ENCODE assay signal across 10 mouse cellular contexts in genomic region chr2:165043090-165043636, GRCm38 (mm10). TPM values are rescaled to one million over a fixed set of nuclear protein-coding genes. Genes with fewer than 3 reads are reported as not detected.
DNase-seq lines count a peak whose midpoint lies in the region; ATAC-seq lines count a peak whose summit lies in the region.
"Had no signal": no experiment of that assay in that cellular context is flagged by ENCODE, and none has a peak within 500 bp of the region (broad histone marks: within the 10 kb centered on the region; RNA-seq: fewer than 3 reads in every experiment).

No protein-coding gene starts in this region.

- DNase-seq in heart, embryonic 10.5 days (ENCODE audit: low spot score): no peak
- peak; percentile 45 for DNase-seq in embryo, embryonic 9.5 days (ENCODE audit: extremely low spot score)
- DNase-seq in induced T-regulatory cell, adult 2 months (ENCODE audit: low read depth): peak; percentile 22
- DNase-seq in gastrocnemius, adult 8-10 months (ENCODE audit: low spot score in 2 of 2): no peak
- no peak for DNase-seq in thymus, postnatal 10 days (ENCODE audit: low spot score in 2 of 2)
- DNase-seq in thymus, postnatal 25 days: no peak
- DNase-seq: liver, embryonic 13.5 days had no signal

- H3K4me1 ChIP-seq in heart, embryonic 16.5 days (ENCODE audit: control insufficient read depth, insufficient read depth, low read length): no peaks in the 10 kb centered on the region
- 0 out of 2 replicates have a peak, but pooled peaks cover 5% of the 10 kb centered on the region for H3K4me1 ChIP-seq in heart, embryonic 10.5 days
- H3K4me1 ChIP-seq in neural tube, embryonic 12.5 days: peaks cover 9% of the 10 kb centered on the region
- H3K4me1 ChIP-seq: liver, embryonic 13.5 days had no signal

- H3K27ac ChIP-seq in heart, embryonic 16.5 days (ENCODE audit: low read length): no peak overlapping the region
- no peak overlapping the region for H3K27ac ChIP-seq in heart, embryonic 10.5 days
- peak overlapping the region; percentile 55; the same call in 1 of the 2 replicates for H3K27ac ChIP-seq in neural tube, embryonic 12.5 days
- H3K27ac ChIP-seq: liver, embryonic 13.5 days; stomach, embryonic 15.5 days had no signal

- H3K4me2 ChIP-seq in heart, embryonic 16.5 days (ENCODE audit: low read depth, low read length): peak overlapping the region; percentile 32; the same call in 1 of the 2 replicates
- H3K4me2 ChIP-seq in neural tube, embryonic 12.5 days (replicated peaks): peak overlapping the region; percentile 47
- H3K4me2 ChIP-seq: liver, embryonic 13.5 days; stomach, embryonic 15.5 days had no signal

- no peak overlapping the region for H3K9ac ChIP-seq in heart, embryonic 16.5 days (ENCODE audit: low read length)
- no peak overlapping the region for H3K9ac ChIP-seq in neural tube, embryonic 12.5 days
- H3K9ac ChIP-seq: liver, embryonic 13.5 days; stomach, embryonic 15.5 days had no signal

- no peaks in the 10 kb centered on the region for H3K9me3 ChIP-seq in heart, embryonic 16.5 days (replicated peaks; ENCODE audit: control insufficient read depth, low read length)
- H3K9me3 ChIP-seq in heart, embryonic 10.5 days: no peaks in the 10 kb centered on the region
- no peaks in the 10 kb centered on the region for H3K9me3 ChIP-seq in neural tube, embryonic 12.5 days
- H3K9me3 ChIP-seq: liver, embryonic 13.5 days; stomach, embryonic 15.5 days had no signal

- WGBS in heart, embryonic 16.5 days: 22% methylated on average over 17 of the region's 17 CpGs
- WGBS in heart, embryonic 10.5 days: 40% methylated on average over 17 of the region's 17 CpGs
- under 1% methylated on average over 17 of the region's 17 CpGs for WGBS in neural tube, embryonic 12.5 days

- no peak for ATAC-seq in heart, embryonic 16.5 days (replicated peaks; ENCODE audit: extremely low read depth, insufficient read depth, low FRiP score)
- peak; percentile 55 for ATAC-seq in neural tube, embryonic 12.5 days (ENCODE audit: low FRiP score, low read depth)

- no peaks in the 10 kb centered on the region for H3K36me3 ChIP-seq in heart, embryonic 16.5 days (ENCODE audit: control insufficient read depth, insufficient read depth)
- H3K36me3 ChIP-seq in heart, embryonic 10.5 days: no peaks in the 10 kb centered on the region
- H3K36me3 ChIP-seq in neural tube, embryonic 12.5 days: no peaks in the 10 kb centered on the region
- H3K36me3 ChIP-seq: liver, embryonic 13.5 days; stomach, embryonic 15.5 days had no signal

- no peak overlapping the region for H3K4me3 ChIP-seq in heart, embryonic 16.5 days (ENCODE audit: low read length)
- H3K4me3 ChIP-seq in heart, embryonic 10.5 days: no peak overlapping the region
- no peak overlapping the region for H3K4me3 ChIP-seq in neural tube, embryonic 12.5 days
- H3K4me3 ChIP-seq: liver, embryonic 13.5 days; stomach, embryonic 15.5 days had no signal

- H3K27me3 ChIP-seq in heart, embryonic 16.5 days (ENCODE audit: control insufficient read depth, insufficient read depth, low read length): no peaks in the 10 kb centered on the region
- peaks cover 26% of the 10 kb centered on the region; the same call in 1 of the 2 replicates for H3K27me3 ChIP-seq in heart, embryonic 10.5 days (ENCODE audit: insufficient read depth, poor library complexity, severe bottlenecking)
- H3K27me3 ChIP-seq in neural tube, embryonic 12.5 days (replicated peaks): no peaks in the 10 kb centered on the region
- H3K27me3 ChIP-seq: stomach, embryonic 15.5 days had no signal

RNA-seq across cellular contexts. Expression of gene Ncoa5, which starts 8.5 kb away (rescaled TPM):
- polyA plus RNA-seq in heart, embryonic 16.5 days (2015; fragmentation: Nextera tagmentation; extraction: Ambion mirVana): 42.5 and 43.2 TPM in 2 replicates
- 52.8 and 64.2 TPM in 2 replicates for polyA plus RNA-seq in heart, embryonic 10.5 days (2016; fragmentation: Nextera tagmentation; extraction: Ambion mirVana)
- 121 and 123 TPM in 2 replicates for polyA plus RNA-seq in neural tube, embryonic 12.5 days (2016; fragmentation: Nextera tagmentation; extraction: Ambion mirVana)
- 10 to 100 TPM in 3 of 4 experiments, 1 to 10 TPM in 1; 9.0 to 15.5 (median 10.6) TPM for total RNA-seq in gastrocnemius, adult 8-10 months (2022)

RNA-seq across cellular contexts. Expression of gene Cd40, which starts 12.3 kb away (rescaled TPM):
- polyA plus RNA-seq in heart, embryonic 16.5 days (2015; fragmentation: Nextera tagmentation; extraction: Ambion mirVana): 7.8 and 9.2 TPM in 2 replicates
- 7.8 and 11.9 TPM in 2 replicates for polyA plus RNA-seq in heart, embryonic 10.5 days (2016; fragmentation: Nextera tagmentation; extraction: Ambion mirVana)
- 6.8 and 8.0 TPM in 2 replicates for polyA plus RNA-seq in neural tube, embryonic 12.5 days (2016; fragmentation: Nextera tagmentation; extraction: Ambion mirVana)
- under 1 TPM; 0.27 to 0.83 (median 0.55) TPM for total RNA-seq in gastrocnemius, adult 8-10 months (2022)

RNA-seq across cellular contexts. Expression of gene 1700025C18Rik, which starts 47.4 kb away (rescaled TPM):
- polyA plus RNA-seq in heart, embryonic 16.5 days (2015; fragmentation: Nextera tagmentation; extraction: Ambion mirVana): not detected in 2 replicates
- not detected in 2 replicates for polyA plus RNA-seq in heart, embryonic 10.5 days (2016; fragmentation: Nextera tagmentation; extraction: Ambion mirVana)
- polyA plus RNA-seq in neural tube, embryonic 12.5 days (2016; fragmentation: Nextera tagmentation; extraction: Ambion mirVana): not detected in 2 replicates
- total RNA-seq in gastrocnemius, adult 8-10 months (2022): not detected
- polyA plus RNA-seq: liver, embryonic 13.5 days; stomach, embryonic 15.5 days had no signal

Comparison
In these comparisons a context has a peak if more than half of its experiments do, and no peak if none do; other contexts are left out.
1. DNase-seq: peak in embryo, embryonic 9.5 days (single experiment) and induced T-regulatory cell, adult 2 months (single experiment); none in heart, embryonic 10.5 days (single experiment), gastrocnemius, adult 8-10 months (0 of 2), thymus, postnatal 10 days (0 of 2) and thymus, postnatal 25 days (single experiment).